In genomic region chr3:104817991-104818748, GRCm38 (mm10) we compare ENCODE assay signal across 8 mouse cellular contexts. TPM values are rescaled to one million over a fixed set of nuclear protein-coding genes. Genes with fewer than 3 reads are reported as not detected.
DNase-seq lines count a peak whose midpoint lies in the region; ATAC-seq and TF ChIP-seq lines count a peak whose summit lies in the region.

Mov10 (minus strand) TSS chr3:104818563.

- H3K36me3 ChIP-seq in C2C12 (ENCODE audit: control insufficient read depth, insufficient read depth), result peaks cover 7% of the 10 kb centered on the region
- peaks cover 18% of the 10 kb centered on the region; the same call in 1 of the 2 replicates for H3K36me3 ChIP-seq in embryonic facial prominence, embryonic 14.5 days (ENCODE audit: control insufficient read depth, insufficient read depth, low read length)
- peaks cover 25% of the 10 kb centered on the region for H3K36me3 ChIP-seq in liver, embryonic 12.5 days
- peaks cover 9% of the 10 kb centered on the region for H3K36me3 ChIP-seq in stomach, embryonic 14.5 days (ENCODE audit: control insufficient read depth, insufficient read depth, low read length)

- peak; percentile 75 for ATAC-seq in embryonic facial prominence, embryonic 14.5 days (ENCODE audit: low read depth)
- peak; percentile 79 for ATAC-seq in liver, embryonic 12.5 days
- peak; percentile 86 for ATAC-seq in stomach, embryonic 14.5 days (ENCODE audit: insufficient number of reproducible peaks, insufficient read depth, low FRiP score, low read depth)

- 0 out of 2 replicates have a peak, but pooled peaks cover 7% of the 10 kb centered on the region for H3K4me1 ChIP-seq in embryonic facial prominence, embryonic 14.5 days (ENCODE audit: control insufficient read depth, insufficient read depth, low read length)
- peaks cover 40% of the 10 kb centered on the region for H3K4me1 ChIP-seq in liver, embryonic 12.5 days
- peaks cover 7% of the 10 kb centered on the region; the same call in 1 of the 2 replicates for H3K4me1 ChIP-seq in stomach, embryonic 14.5 days (ENCODE audit: control insufficient read depth, insufficient read depth, low read length)

- WGBS in embryonic facial prominence, embryonic 14.5 days, result under 1% methylated on average over 29 of the region's 40 CpGs
- WGBS in liver, embryonic 12.5 days (ENCODE audit: insufficient replicate concordance), result 1% methylated on average over 40 of the region's 40 CpGs
- WGBS in stomach, embryonic 14.5 days, result under 1% methylated on average over 34 of the region's 40 CpGs

- peak within 1 kb of the TSS; percentile 96 for H3K27ac ChIP-seq in embryonic facial prominence, embryonic 14.5 days (replicated peaks; ENCODE audit: low read depth, low read length)
- peak within 1 kb of the TSS; percentile 81 for H3K27ac ChIP-seq in liver, embryonic 12.5 days
- H3K27ac ChIP-seq in stomach, embryonic 14.5 days (ENCODE audit: low read length), result peak within 1 kb of the TSS; percentile 97

- DNase-seq in adrenal gland, postnatal 36 days, result peak; percentile 70 to 82
- DNase-seq in embryonic facial prominence, embryonic 14.5 days (ENCODE audit: low spot score), result peak; percentile 89
- peak; percentile 70 to 72 for DNase-seq in heart, adult 9 months (ENCODE audit: low spot score in 2 of 2)
- DNase-seq in kidney, adult 8-10 months, result peak; percentile 84 to 87
- DNase-seq in naive thymus-derived CD4-positive, alpha-beta T cell, adult 2 months (ENCODE audit: low read depth), result peak; percentile 78

- H3K9ac ChIP-seq in embryonic facial prominence, embryonic 14.5 days (ENCODE audit: low read depth, low read length), result peak within 1 kb of the TSS; percentile 96
- peak within 1 kb of the TSS; percentile 84 for H3K9ac ChIP-seq in liver, embryonic 12.5 days
- H3K9ac ChIP-seq in stomach, embryonic 14.5 days (replicated peaks; ENCODE audit: low read depth, low read length), result peak within 1 kb of the TSS; percentile 90

- no peaks in the 10 kb centered on the region for H3K9me3 ChIP-seq in embryonic facial prominence, embryonic 14.5 days (ENCODE audit: control insufficient read depth, low read length)
- no peaks in the 10 kb centered on the region for H3K9me3 ChIP-seq in liver, embryonic 12.5 days (replicated peaks)
- no peaks in the 10 kb centered on the region for H3K9me3 ChIP-seq in stomach, embryonic 14.5 days (ENCODE audit: control insufficient read depth, low read depth, low read length)

- no peaks in the 10 kb centered on the region for H3K79me3 ChIP-seq in C2C12 (ENCODE audit: low read depth)

- H3ac ChIP-seq in C2C12 (ENCODE audit: control insufficient read depth, insufficient read length, low read depth), result peak within 1 kb of the TSS; percentile 93

- no peaks in the 10 kb centered on the region for H3K27me3 ChIP-seq in C2C12 (ENCODE audit: control insufficient read depth, insufficient read depth, insufficient read length)
- no peaks in the 10 kb centered on the region for H3K27me3 ChIP-seq in embryonic facial prominence, embryonic 14.5 days (replicated peaks; ENCODE audit: control insufficient read depth, insufficient read depth, low read length)
- no peaks in the 10 kb centered on the region for H3K27me3 ChIP-seq in liver, embryonic 12.5 days (replicated peaks)
- no peaks in the 10 kb centered on the region for H3K27me3 ChIP-seq in stomach, embryonic 14.5 days (ENCODE audit: control insufficient read depth, insufficient read depth, low read length)

- no peaks in the 10 kb centered on the region for H3K79me2 ChIP-seq in C2C12 (ENCODE audit: control insufficient read depth, insufficient read depth)

- peak within 1 kb of the TSS; percentile 71 for H3K4me3 ChIP-seq in C2C12 (ENCODE audit: insufficient read depth, poor library complexity, severe bottlenecking)
- H3K4me3 ChIP-seq in embryonic facial prominence, embryonic 14.5 days (ENCODE audit: low read depth, low read length), result peak within 1 kb of the TSS; percentile 92
- H3K4me3 ChIP-seq in liver, embryonic 12.5 days, result peak within 1 kb of the TSS; percentile 80
- H3K4me3 ChIP-seq in stomach, embryonic 14.5 days (ENCODE audit: low read depth, low read length), result peak within 1 kb of the TSS; percentile 91

- TF ChIP-seq CTCF in C2C12 (IDR thresholded peaks at IDR 0.05; ENCODE audit: control insufficient read depth, insufficient read depth, insufficient read length), result no peak

- H3K4me2 ChIP-seq in embryonic facial prominence, embryonic 14.5 days (ENCODE audit: low read depth, low read length), result peak within 1 kb of the TSS; percentile 79
- H3K4me2 ChIP-seq in liver, embryonic 12.5 days, result peak within 1 kb of the TSS; percentile 79
- H3K4me2 ChIP-seq in stomach, embryonic 14.5 days (replicated peaks; ENCODE audit: low read depth, low read length), result peak within 1 kb of the TSS; percentile 48

TF ChIP-seq in C2C12, 6 proteins besides CTCF, POLR2A, EP300 and RAD21:
- TF ChIP-seq FOSL1 (IDR thresholded peaks at IDR 0.05; ENCODE audit: insufficient read depth, low read length, poor library complexity, severe bottlenecking), result no peak
- no peak for TF ChIP-seq USF1 (IDR thresholded peaks at IDR 0.05; ENCODE audit: low read depth)
- no peak for TF ChIP-seq CEBPB (IDR thresholded peaks at IDR 0.05; ENCODE audit: low read depth)
- TF ChIP-seq MYOG (IDR thresholded peaks at IDR 0.05; ENCODE audit: control insufficient read depth, extremely low read depth, insufficient read length), result no peak
- TF ChIP-seq MAX (IDR thresholded peaks at IDR 0.05), result no peak
- no peak for TF ChIP-seq MYOD1 (IDR thresholded peaks at IDR 0.05; ENCODE audit: control insufficient read depth, insufficient read length, low read depth)

RNA-seq across cellular contexts. Expression of gene Mov10, which starts in this region (rescaled TPM):
- 9.3 TPM for polyA plus RNA-seq in C2C12 (2012; fragmentation: generic; extraction: Trizol)
- total RNA-seq in adrenal gland, postnatal 36 days (2021), result 10 to 100 TPM; 12.3 to 22.3 TPM
- 38.1 and 44.6 TPM in 2 replicates for polyA plus RNA-seq in embryonic facial prominence, embryonic 14.5 days (2014; fragmentation: Nextera tagmentation; extraction: Ambion mirVana)
- polyA plus RNA-seq in liver, embryonic 12.5 days (2016; fragmentation: Nextera tagmentation; extraction: Ambion mirVana), result 28.5 and 29.2 TPM in 2 replicates
- 68.6 and 74.7 TPM in 2 replicates for polyA plus RNA-seq in stomach, embryonic 14.5 days (2014; fragmentation: Nextera tagmentation; extraction: Ambion mirVana)

Comparison
In these comparisons a context has a peak if more than half of its experiments do, and no peak if none do; other contexts are left out.
1. Peak in every context shown above with its lines: DNase-seq, ATAC-seq, H3K4me3 ChIP-seq and H3K27ac ChIP-seq.